Mouse (Mus musculus) mature B cell (primary cell): ENCODE results near the gene Gldn.

Source experiments
- in situ Hi-C: fragments of 300-500 bp; cut with MboI; formaldehyde crosslinking; loops from 2 replicates; pipeline ENCODE4 v1.14.3; 2019

Gene Gldn

GRCm38 (mm10) chr9:54286331-54286987 is at the start of gene Gldn:
TSS of gene Gldn (plus strand) at chr9:54286486.
- in situ Hi-C loops, result no loop called here

DNA sequence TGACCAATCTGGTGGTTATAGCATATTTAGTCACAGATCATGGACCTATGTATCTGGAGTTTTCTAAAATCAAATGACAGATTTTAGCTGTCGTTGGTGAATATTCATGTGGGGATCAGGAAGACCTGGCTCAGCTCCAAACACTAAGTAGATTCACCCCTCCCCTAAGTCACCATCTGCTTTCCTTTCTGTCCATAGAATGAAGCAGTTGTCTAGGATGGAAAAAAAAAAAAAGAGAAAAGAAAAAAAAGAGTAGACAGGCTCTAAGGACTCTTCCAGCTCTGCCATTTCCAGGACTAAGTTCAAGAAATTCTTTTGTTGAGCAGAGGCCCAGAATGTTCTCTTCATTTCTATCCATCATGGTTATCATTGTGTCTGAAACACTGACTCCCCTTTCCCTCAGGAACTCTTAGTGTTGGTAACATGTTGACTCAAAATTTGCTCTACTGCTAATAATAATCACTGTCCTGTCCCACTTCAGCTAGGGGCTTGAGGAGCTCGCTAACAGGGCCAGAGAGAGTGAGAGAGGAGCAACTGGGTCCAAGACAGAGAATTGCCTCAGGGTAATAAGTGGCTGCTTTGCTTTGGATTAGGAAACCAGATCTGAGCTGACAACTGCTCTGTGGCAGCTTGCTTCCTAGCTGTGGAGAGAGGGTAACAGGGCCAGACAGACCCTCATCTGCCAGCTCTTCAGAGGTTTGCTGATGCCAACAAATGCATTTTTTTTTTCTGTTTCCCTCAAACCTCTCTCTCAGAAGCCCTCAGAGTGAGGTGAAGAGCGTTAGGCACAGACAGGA is 41.2 kb upstream of the Gldn start:
- in situ Hi-C loops, result no loop called here

DNA sequence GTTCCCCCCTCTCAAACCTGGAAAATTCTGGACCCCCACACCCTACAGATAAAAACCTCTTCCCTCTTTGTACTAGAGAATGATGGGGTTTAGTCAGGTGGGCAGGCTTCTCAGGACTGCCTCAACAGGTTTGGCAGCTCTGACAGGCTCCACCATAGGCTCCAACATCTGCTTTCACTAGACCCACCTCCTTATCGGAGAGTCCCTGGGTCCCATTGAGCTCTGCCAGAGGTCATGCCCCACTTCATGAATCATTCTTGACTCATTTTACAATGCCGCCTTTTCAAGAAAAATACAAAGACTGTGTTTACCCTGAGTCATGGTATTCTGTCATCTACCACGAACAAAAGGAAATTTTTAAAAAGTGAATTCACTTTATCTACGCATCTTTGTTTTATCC is 21.5 kb upstream of the Gldn start:
- in situ Hi-C loops, result no loop called here

DNA sequence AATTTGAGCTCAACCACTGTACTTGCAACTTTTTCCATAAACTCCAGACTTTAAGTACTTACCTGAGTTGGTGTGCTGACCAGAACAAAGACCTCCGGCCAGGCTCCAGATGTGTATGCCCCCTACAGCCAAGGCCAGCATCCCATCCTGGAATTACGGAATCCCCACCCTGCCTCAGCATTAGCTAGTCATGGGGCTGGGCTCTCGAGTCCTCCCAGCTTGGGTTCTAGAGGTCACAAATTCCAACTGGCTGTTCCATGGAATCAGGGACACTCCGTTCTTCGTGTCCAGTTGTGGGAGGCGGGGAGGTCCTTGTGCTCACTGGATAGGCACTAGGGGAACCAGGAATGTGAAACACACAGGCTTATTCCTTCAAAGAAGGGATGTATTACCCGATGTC is 18.3 kb upstream of the Gldn start, which contains the start of gene Cyp19a1:
TSS of gene Cyp19a1 (minus strand) at position 101 of the 400 bp plus-strand sequence.
- in situ Hi-C loops, result no loop called here

DNA sequence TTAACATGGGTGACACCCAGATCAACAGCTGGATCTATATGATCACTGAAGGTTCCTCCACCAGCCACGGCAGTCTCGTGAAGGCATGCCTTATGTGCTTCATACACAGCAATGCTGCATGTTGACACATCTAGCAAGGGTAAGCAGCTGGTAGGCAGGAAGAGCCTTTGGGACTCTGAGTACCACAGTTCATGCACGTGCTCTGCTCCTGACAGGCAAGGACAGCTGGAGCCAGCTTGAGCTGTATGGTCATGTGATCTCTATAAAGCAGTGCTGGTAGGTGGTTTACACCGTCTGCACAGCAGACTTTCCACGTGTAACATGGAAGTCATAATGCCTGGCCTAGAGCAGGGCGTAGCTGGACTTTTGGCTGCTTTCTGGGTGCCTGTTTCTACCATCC is 16.3 kb upstream of the Gldn start:
- in situ Hi-C loops, result no loop called here

GRCm38 (mm10) chr9:54270889-54271288 is 15.4 kb upstream of the Gldn start:
- in situ Hi-C loops, result no loop called here

DNA sequence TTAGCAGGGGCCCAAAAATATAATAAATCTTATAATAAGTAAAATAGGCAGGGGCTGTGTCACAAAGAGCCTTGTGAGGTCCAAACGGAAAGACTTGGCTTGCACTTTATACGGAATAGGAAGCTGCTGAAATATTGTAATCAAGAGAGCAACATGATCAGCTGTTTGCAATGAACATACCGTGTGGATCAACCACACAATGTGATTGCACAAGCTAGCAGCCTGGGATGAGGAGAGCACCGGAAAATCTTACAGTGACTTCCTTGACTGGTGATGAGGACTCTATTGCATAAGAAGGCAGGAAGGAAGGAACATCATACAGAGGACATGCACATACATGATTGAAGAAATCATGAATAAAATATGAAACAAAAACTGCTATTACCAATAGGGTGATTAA is 11.0 kb upstream of the Gldn start:
- in situ Hi-C loops, result no loop called here

GRCm38 (mm10) chr9:54279046-54279589 is 7.2 kb upstream of the Gldn start:
- in situ Hi-C loops, result no loop called here

GRCm38 (mm10) chr9:54287804-54288203 is 1.5 kb downstream of the Gldn start:
- in situ Hi-C loops, result no loop called here

DNA sequence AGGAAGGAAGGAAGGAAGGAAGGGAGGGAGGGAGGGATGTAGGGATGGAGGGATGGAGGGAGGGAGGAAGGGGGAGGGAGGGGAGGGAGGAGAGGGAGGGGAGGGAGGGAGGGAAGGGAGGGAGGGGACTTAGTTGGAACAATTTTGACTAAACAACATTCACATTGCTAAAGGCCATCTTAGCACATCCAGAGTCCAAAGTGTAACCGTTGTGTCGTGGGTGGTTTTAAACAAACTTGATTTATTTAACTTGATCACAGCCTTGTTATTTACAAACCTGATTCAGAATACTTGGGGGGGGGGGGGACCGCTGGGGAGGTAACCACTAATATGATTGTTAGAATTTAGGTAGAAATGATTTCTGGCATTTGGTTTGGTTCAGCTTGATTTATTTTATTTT is 13.1 kb downstream of the Gldn start:
- in situ Hi-C loops, result no loop called here

GRCm38 (mm10) chr9:54299792-54300191 is 13.5 kb downstream of the Gldn start:
- in situ Hi-C loops, result no loop called here

DNA sequence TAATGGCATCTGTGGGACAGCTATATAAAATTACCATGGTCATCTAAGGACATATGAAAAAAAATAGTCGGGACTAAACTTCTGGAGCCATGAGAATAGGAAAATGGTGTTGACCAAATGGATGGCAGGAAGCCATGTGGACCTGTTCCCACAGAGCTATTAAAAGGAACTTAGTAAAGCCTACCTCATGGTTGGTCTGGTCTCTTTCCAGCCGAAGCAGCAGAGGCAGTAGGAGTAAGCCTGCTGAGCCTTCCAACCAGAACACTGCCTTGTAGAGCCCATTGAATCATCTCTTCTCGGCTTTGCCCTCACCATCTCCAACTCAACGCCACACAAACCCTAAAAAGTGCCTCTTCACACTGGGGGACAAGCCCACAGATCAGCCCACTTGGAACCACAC is 15.0 kb downstream of the Gldn start:
- in situ Hi-C loops, result no loop called here

- in situ Hi-C loops, result no loop called here
Observed at GRCm38 (mm10) chr9:54308209-54308608, 21.9 kb downstream of the Gldn start.

DNA sequence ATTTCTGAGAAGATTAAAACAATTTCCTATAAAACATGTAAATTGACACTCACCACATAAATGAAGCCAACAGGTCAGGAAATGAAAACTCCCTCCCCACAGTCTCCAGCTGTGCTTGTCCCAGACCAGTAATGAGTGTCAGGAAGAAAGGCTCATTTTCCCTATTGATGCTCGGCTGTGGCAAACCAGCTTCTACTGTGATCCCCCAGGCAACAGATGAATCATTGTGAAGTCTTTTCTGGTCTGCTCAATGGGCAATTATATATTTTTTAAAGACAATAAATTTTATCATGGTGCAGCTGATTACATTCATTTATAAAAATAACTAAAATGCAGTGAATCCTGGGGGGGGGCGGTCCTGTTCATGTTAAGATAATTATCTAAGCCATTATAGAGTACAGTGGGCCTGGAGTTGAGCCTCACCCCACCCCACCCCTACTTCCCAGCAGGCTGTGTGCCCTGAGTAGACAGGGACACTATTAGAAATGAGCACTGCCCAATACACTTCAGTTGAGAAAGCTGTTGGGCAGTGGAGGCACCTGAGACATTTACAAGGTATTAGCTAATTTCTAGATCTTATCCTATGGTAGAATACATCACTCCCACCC is 22.6 kb downstream of the Gldn start:
- in situ Hi-C loops, result no loop called here

DNA sequence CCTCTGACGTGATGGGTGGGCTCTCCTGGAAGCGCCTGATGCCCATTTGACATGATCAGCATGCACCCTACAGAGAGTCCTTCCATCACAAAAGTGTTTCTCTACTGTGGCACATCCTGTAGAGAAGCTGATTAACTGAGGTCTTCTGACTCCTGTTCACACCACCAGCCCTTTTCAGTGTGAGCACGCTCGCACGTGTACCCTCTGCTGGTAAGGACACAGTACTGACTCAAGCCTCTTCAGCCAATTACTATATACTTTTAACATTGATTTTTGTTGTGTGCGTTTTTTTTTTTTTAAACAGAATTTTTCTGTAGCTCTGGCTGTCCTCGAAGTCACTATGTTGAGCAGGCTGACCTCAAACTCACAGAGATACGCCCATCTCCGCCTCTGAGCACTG is 30.1 kb downstream of the Gldn start:
- in situ Hi-C loops, result no loop called here

GRCm38 (mm10) chr9:54323456-54323855 is 37.2 kb downstream of the Gldn start:
- in situ Hi-C loops, result no loop called here

DNA sequence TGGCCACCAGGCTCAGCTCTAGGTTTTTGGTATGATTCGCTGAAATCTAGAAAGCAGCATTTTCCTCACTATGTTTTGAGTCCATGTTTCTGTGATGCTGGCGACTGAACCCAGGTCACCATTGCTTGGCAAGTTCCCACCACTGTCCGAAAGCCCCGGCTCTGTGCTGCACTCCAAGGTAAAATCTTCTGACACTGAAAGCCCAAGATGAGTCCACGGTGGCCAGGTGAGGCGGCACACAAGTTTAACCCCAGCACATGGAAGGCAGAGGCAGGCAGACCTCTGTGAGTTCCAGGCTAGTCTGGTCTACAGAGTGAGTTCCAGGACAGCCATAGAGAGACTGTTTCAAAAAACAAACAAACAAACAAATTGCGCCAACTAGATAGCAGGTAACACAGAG is 42.9 kb downstream of the Gldn start:
- in situ Hi-C loops, result no loop called here

GRCm38 (mm10) chr9:54335582-54335981 is 49.3 kb downstream of the Gldn start:
- in situ Hi-C loops, result no loop called here

GRCm38 (mm10) chr9:54336532-54337144 is 50.4 kb downstream of the Gldn start:
- in situ Hi-C loops, result no loop called here

DNA sequence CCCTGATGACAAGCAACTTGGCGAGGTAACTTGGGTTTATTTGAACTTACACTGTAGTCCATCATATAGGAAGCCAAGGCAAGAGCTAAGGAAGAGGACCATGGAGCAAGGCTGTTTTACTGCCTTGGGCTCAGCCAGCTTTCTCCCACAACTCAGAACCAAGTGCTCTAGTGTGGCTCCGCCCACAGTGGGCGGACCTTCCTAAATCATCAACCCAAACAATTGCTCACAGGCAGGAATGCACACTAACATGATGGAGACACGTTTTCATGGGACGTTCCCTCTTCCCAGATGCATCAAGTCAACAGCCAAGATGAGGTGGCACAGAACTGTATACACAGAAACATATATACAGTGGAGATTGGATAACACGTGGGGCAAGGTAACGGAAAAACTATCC is 55.7 kb downstream of the Gldn start:
- in situ Hi-C loops, result no loop called here

- in situ Hi-C loops, result no loop called here
Observed at GRCm38 (mm10) chr9:54356756-54357155, 70.5 kb downstream of the Gldn start.
